Mouse (Mus musculus): ENCODE data around the gene Ddit4. TPM values are rescaled to one million over a fixed set of nuclear protein-coding genes. Genes with fewer than 3 reads are reported as not detected.
"Not testable (repeated sequence)": the region's sequence is repeated elsewhere in the genome, so short reads cannot be mapped to it uniquely, and the experiment has no call there.

Gene Ddit4
- polyA plus RNA-seq (2015; fragmentation: Nextera tagmentation; extraction: Ambion mirVana): 2.7 and 2.8 TPM in 2 replicates

- WGBS (ENCODE audit: insufficient replicate concordance): under 1% methylated on average over 75 of the region's 76 CpGs
- Histone ChIP-seq H3K4me2 (peak within 1 kb of the TSS; percentile 98), H3K27ac (peak within 1 kb of the TSS; percentile 64), H3K36me3 (no peaks in the 10 kb centered on the region), H3K9me3 (replicated peaks) (no peaks in the 10 kb centered on the region), H3K9ac (peak within 1 kb of the TSS; percentile 78), H3K4me1 (replicated peaks) (peaks cover 32% of the 10 kb centered on the region), H3K4me3 (replicated peaks) (peak within 1 kb of the TSS; percentile 68), H3K27me3 (peaks cover 66% of the 10 kb centered on the region)
- ATAC-seq (ENCODE audit: low read depth): peak; percentile 99
- DNase-seq: peak; percentile 99
Observed at GRCm38 (mm10) chr10:59951211-59952151, at the start of gene Ddit4. TSS of gene Ddit4 (minus strand) at chr10:59951834.

DNA sequence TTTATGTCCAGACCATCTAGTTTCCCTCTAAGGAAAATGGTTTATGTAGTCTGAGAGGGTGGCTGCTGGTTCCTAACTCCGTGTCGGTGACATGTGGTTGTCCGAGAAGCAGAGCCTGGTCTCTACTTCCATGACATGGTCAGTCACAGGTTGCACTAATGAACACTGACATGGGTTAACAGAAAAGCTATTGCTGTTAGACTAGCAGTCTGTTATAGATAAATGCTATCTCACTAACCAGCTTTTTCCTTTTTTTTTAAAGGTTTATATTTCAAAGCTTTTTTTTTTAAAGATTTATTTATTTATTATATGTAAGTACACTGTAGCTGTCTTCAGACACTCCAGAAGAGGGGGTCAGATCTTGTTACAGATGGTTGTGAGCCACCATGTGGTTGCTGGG is 47.4 kb upstream of the Ddit4 start:
- Histone ChIP-seq H3K9ac (no peak overlapping the region), H3K36me3 (peaks cover 34% of the 10 kb centered on the region), H3K4me1 (replicated peaks) (peaks cover 36% of the 10 kb centered on the region), H3K27ac (no peak overlapping the region), H3K9me3 (replicated peaks) (no peaks in the 10 kb centered on the region), H3K27me3 (no peaks in the 10 kb centered on the region), H3K4me2 (no peak overlapping the region), H3K4me3 (replicated peaks) (no peak overlapping the region)
- no peak for ATAC-seq (ENCODE audit: low read depth)
- DNase-seq: no peak
- WGBS (ENCODE audit: insufficient replicate concordance): 60% methylated on average over 3 of the region's 3 CpGs

DNA sequence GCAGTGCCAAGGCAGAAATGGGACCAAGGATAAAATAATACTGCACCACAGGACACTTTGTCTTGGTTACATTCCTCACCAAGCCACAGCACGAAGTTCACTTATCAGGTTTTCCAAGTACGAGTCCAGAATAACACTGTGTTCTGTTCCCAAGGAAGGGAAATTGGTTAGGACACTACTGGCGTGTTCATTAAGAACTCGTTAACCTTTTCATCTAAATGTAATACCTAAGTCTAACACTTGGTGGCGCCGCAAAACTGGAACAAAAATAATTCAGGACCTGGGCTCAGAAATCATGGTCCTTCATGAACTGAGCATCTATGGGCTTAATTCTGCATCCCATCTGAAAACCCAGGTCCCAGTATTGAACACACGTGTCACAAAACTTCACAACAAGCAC is 46.0 kb upstream of the Ddit4 start:
- peak; percentile 48 for DNase-seq
- no peak overlapping the region for H3K9ac ChIP-seq
- no peak for ATAC-seq (ENCODE audit: low read depth)
- 11% methylated on average over 7 of the region's 7 CpGs for WGBS (ENCODE audit: insufficient replicate concordance)
- H3K4me1 ChIP-seq (replicated peaks): peaks cover 27% of the 10 kb centered on the region
- H3K4me3 ChIP-seq (replicated peaks): no peak overlapping the region
- H3K4me2 ChIP-seq: no peak overlapping the region
- no peaks in the 10 kb centered on the region for H3K27me3 ChIP-seq
- no peaks in the 10 kb centered on the region for H3K9me3 ChIP-seq (replicated peaks)
- peaks cover 46% of the 10 kb centered on the region for H3K36me3 ChIP-seq
- H3K27ac ChIP-seq: no peak overlapping the region

DNA sequence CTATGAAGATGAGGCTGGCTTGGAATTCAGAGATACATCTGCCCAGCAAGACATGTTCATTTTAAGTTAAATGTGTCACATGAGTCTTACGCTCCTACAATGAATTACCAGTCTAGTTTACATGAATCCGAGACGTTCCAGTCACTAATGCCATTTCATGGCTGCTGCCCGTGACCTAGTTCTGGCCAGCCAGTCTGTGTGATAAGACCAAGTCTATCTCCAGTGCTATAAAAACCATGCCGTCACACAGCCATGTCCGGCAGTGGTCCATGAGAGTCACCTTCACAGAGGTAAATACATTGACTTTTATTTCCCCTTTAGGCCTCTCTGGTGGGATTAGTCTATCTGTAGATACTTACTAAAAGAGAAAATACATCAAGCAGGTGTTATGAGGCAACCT is 44.3 kb upstream of the Ddit4 start:
- Histone ChIP-seq H3K36me3 (peaks cover 54% of the 10 kb centered on the region), H3K9me3 (replicated peaks) (no peaks in the 10 kb centered on the region), H3K27ac (no peak overlapping the region), H3K4me2 (no peak overlapping the region), H3K9ac (no peak overlapping the region), H3K4me3 (replicated peaks) (no peak overlapping the region), H3K4me1 (replicated peaks) (peaks cover 14% of the 10 kb centered on the region), H3K27me3 (no peaks in the 10 kb centered on the region)
- 88% methylated on average over 6 of the region's 6 CpGs for WGBS (ENCODE audit: insufficient replicate concordance)
- DNase-seq (no peak), ATAC-seq (ENCODE audit: low read depth) (no peak)

DNA sequence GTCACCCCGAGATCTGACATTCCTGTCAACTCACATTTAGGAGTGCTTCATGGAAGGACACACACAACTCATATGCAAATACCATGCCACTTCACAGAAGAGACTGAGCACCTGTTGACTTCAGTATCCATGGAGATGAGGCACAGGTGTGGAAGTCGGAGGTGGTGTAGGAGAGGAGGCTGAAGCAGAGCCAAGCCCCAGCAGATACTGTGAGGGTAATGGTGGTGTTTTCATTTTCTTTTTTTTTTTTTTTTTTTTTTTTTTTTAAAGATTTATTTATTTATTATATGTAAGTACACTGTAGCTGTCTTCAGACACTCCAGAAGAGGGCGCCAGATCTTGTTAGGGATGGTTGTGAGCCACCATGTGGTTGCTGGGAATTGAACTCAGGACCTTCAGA is 42.2 kb upstream of the Ddit4 start:
- WGBS (ENCODE audit: insufficient replicate concordance): 84% methylated on average over 2 of the region's 3 CpGs
- not testable (repeated sequence) for H3K4me3 ChIP-seq (replicated peaks); H3K27me3 ChIP-seq; DNase-seq; H3K9me3 ChIP-seq (replicated peaks); H3K4me2 ChIP-seq; H3K27ac ChIP-seq; H3K4me1 ChIP-seq (replicated peaks); ATAC-seq (ENCODE audit: low read depth); H3K9ac ChIP-seq
- H3K36me3 ChIP-seq: peaks cover 71% of the 10 kb centered on the region

GRCm38 (mm10) chr10:59992024-59992423 is 40.4 kb upstream of the Ddit4 start:
- Histone ChIP-seq H3K4me3 (replicated peaks) (no peak overlapping the region), H3K36me3 (peaks cover 89% of the 10 kb centered on the region), H3K4me2 (no peak overlapping the region), H3K4me1 (replicated peaks) (no peaks in the 10 kb centered on the region), H3K27me3 (no peaks in the 10 kb centered on the region), H3K9ac (no peak overlapping the region), H3K27ac (no peak overlapping the region), H3K9me3 (replicated peaks) (no peaks in the 10 kb centered on the region)
- 67% methylated on average over 8 of the region's 8 CpGs for WGBS (ENCODE audit: insufficient replicate concordance)
- no peak for ATAC-seq (ENCODE audit: low read depth)
- no peak for DNase-seq

GRCm38 (mm10) chr10:59991262-59991880 is 39.7 kb upstream of the Ddit4 start:
- ATAC-seq (ENCODE audit: low read depth) (no peak), DNase-seq (no peak)
- H3K4me3 ChIP-seq (replicated peaks): no peak overlapping the region
- H3K36me3 ChIP-seq: peaks cover 91% of the 10 kb centered on the region
- H3K4me1 ChIP-seq (replicated peaks): no peaks in the 10 kb centered on the region
- no peaks in the 10 kb centered on the region for H3K9me3 ChIP-seq (replicated peaks)
- no peak overlapping the region for H3K4me2 ChIP-seq
- no peaks in the 10 kb centered on the region for H3K27me3 ChIP-seq
- 85% methylated on average over 9 of the region's 9 CpGs for WGBS (ENCODE audit: insufficient replicate concordance)
- no peak overlapping the region for H3K27ac ChIP-seq
- H3K9ac ChIP-seq: no peak overlapping the region

DNA sequence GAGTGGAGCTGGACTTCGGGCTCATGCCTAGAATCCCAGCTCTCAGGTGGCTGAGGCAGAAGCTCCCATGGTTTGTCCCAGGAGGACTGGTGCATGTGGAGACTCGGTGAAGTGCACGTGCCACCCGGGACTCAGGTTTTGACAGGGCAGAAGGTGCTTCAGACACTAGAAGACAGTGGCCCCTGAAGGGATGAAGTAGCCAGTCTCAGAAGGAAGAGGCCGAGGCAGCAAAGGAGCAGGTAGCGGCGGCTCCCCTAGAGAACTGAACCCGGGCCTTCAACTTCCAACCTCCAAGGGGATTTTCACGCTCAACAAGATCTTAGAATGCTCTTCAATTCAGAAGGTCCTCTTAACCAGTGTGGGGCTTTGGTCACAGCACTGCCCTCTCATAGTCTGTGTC is 38.8 kb upstream of the Ddit4 start:
- Histone ChIP-seq H3K27ac (no peak overlapping the region), H3K36me3 (peaks cover 88% of the 10 kb centered on the region), H3K4me3 (replicated peaks) (no peak overlapping the region), H3K4me1 (replicated peaks) (no peaks in the 10 kb centered on the region), H3K27me3 (no peaks in the 10 kb centered on the region), H3K9me3 (replicated peaks) (no peaks in the 10 kb centered on the region), H3K4me2 (no peak overlapping the region), H3K9ac (no peak overlapping the region)
- WGBS (ENCODE audit: insufficient replicate concordance): 91% methylated on average over 9 of the region's 9 CpGs
- DNase-seq (no peak), ATAC-seq (ENCODE audit: low read depth) (no peak)

DNA sequence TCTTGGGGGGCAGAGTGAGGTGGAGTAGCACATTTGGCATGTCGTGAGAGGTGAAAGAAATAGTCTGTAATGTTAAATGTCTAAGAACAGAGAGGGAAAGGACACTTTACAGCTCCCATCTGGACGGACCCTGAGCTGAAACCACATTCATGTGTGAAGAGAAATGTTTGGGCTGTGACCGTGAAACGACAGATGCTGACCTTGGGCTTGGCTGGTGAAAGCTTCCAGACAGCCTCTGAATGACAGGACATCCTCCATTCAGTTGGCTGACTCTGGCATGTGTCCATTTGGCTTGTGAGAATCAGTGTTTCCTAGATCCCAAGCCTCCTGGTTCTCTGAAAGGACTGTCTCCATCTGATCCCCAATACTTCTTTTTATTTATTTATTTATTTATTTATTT is 36.4 kb upstream of the Ddit4 start:
- Histone ChIP-seq H3K36me3 (peaks cover 69% of the 10 kb centered on the region), H3K27ac (no peak overlapping the region), H3K4me1 (replicated peaks) (no peaks in the 10 kb centered on the region), H3K9me3 (replicated peaks) (no peaks in the 10 kb centered on the region), H3K4me3 (replicated peaks) (no peak overlapping the region), H3K4me2 (no peak overlapping the region), H3K27me3 (no peaks in the 10 kb centered on the region), H3K9ac (no peak overlapping the region)
- WGBS (ENCODE audit: insufficient replicate concordance): 82% methylated on average over 4 of the region's 4 CpGs
- ATAC-seq (ENCODE audit: low read depth) (no peak), DNase-seq (no peak)

DNA sequence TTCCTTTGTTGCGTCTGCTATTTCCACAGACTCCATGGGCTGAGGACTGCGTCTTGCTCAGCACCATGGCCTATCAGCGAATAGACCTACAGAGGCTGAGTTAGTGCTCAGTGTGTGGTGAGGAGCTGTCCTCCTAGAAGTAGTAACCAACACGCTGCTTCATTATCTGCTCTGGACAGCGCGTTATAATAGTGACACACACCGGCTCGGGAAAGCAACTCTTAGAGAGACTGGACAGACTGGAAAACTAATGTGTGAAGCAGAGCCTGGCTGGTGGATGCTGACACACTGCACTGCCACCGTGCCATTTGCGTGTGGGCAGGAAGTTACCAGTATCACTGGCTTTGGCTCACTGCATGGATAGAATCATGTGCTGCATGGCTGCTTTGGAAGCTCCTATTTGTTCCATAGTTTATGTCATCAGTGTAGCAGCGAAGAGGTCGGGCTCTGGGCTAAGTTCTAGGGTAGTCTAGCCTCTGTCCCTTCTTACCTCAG is 30.8 kb upstream of the Ddit4 start:
- H3K9me3 ChIP-seq (replicated peaks): no peaks in the 10 kb centered on the region
- H3K36me3 ChIP-seq: peaks cover 16% of the 10 kb centered on the region
- no peaks in the 10 kb centered on the region for H3K27me3 ChIP-seq
- peaks cover 42% of the 10 kb centered on the region for H3K4me1 ChIP-seq (replicated peaks)
- H3K27ac ChIP-seq: no peak overlapping the region
- ATAC-seq (ENCODE audit: low read depth): 0 out of 2 replicates have a peak, but pooled peaks have one; percentile 11
- WGBS (ENCODE audit: insufficient replicate concordance): 55% methylated on average over 12 of the region's 12 CpGs
- H3K4me3 ChIP-seq (replicated peaks): no peak overlapping the region
- no peak overlapping the region for H3K4me2 ChIP-seq
- DNase-seq: no peak
- no peak overlapping the region for H3K9ac ChIP-seq

DNA sequence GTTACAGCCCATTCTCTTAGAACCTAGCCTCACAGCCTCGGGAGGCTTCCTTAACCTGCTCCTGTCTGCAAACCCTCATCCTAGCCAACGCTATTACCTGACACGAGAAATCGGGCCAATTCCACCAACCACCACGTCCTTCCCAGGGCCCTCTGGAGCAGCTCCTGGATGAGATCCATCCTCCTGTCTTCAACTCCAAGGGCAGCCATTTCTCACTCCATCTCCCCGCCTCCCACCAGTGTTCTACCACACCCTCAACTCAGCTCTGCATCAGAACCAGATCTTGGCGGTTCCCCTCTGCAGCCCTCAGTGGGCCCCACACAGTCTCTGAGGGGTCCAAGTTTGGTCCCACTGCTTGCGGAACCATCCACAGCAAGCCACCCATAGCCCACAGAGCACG is 30.2 kb upstream of the Ddit4 start:
- Histone ChIP-seq H3K36me3 (peaks cover 10% of the 10 kb centered on the region), H3K27ac (no peak overlapping the region), H3K4me3 (replicated peaks) (no peak overlapping the region), H3K9me3 (replicated peaks) (no peaks in the 10 kb centered on the region), H3K27me3 (no peaks in the 10 kb centered on the region), H3K4me1 (replicated peaks) (peaks cover 42% of the 10 kb centered on the region), H3K4me2 (no peak overlapping the region), H3K9ac (no peak overlapping the region)
- no peak for DNase-seq
- no peak for ATAC-seq (ENCODE audit: low read depth)
- WGBS (ENCODE audit: insufficient replicate concordance): 71% methylated on average over 9 of the region's 9 CpGs

Data from liver, embryonic 13.5 days (tissue).